19 mouse cellular contexts compared by ENCODE assay signal in the genomic region with DNA sequence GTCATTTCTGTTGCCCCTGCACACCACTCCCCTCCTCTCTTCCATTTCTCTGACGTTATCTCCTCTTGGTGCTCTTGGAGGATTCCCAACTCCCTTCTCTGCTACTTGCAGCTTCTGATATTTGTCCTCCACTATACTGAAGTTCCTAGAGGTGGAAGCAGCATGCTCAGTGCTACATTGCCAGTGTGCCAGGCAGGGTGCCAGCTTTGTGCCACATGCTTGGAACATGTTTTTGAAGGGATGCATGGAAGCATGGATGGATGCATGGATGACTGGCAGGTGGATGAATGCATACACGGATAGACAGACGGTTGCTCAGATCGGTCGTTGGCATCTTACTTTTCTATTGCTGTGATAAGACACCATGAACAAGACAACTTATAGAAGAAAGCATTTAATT.
"Had no signal": no experiment of that assay in that cellular context is flagged by ENCODE, and none has a peak within 500 bp of the region (broad histone marks: within the 10 kb centered on the region; RNA-seq: fewer than 3 reads in every experiment).

No protein-coding gene starts in this region.

- H3K9me3 ChIP-seq: midbrain, embryonic 10.5 days; midbrain, embryonic 12.5 days; neural tube, embryonic 13.5 days; neural tube, embryonic 15.5 days had no signal

- H3K27me3 ChIP-seq: midbrain, embryonic 12.5 days; neural tube, embryonic 13.5 days; neural tube, embryonic 15.5 days had no signal

- H3K9ac ChIP-seq: lung, embryonic 14.5 days; midbrain, embryonic 12.5 days; neural tube, embryonic 13.5 days; neural tube, embryonic 15.5 days had no signal

- H3K27ac ChIP-seq: midbrain, embryonic 10.5 days; midbrain, embryonic 12.5 days; neural tube, embryonic 13.5 days; neural tube, embryonic 15.5 days had no signal

- H3K4me1 ChIP-seq: midbrain, embryonic 10.5 days; midbrain, embryonic 12.5 days; neural tube, embryonic 13.5 days; neural tube, embryonic 15.5 days had no signal

- H3K4me3 ChIP-seq: midbrain, embryonic 10.5 days; midbrain, embryonic 12.5 days; myocyte; neural tube, embryonic 13.5 days; neural tube, embryonic 15.5 days had no signal

- DNase-seq: lung, adult 18-20 months; lung, embryonic 14.5 days; lung, postnatal 10 days; lung, postnatal 4 days; midbrain, embryonic 14.5 days; retina, postnatal 1 day; right cerebral cortex, adult 18-20 months; right cerebral cortex, postnatal 25 days; right cerebral cortex, postnatal 4 days; spleen, adult 18-20 months; thymus, adult 18-20 months; thymus, postnatal 14 days; thymus, postnatal 36 days had no signal

- ATAC-seq: midbrain, embryonic 16.5 days had no signal

- H3K36me3 ChIP-seq: midbrain, embryonic 10.5 days; midbrain, embryonic 12.5 days; neural tube, embryonic 13.5 days; neural tube, embryonic 15.5 days had no signal

- H3K4me2 ChIP-seq: lung, embryonic 14.5 days; midbrain, embryonic 12.5 days; neural tube, embryonic 13.5 days; neural tube, embryonic 15.5 days had no signal
